Mouse (Mus musculus): ENCODE results near the gene Pgrmc1.

GRCm38 (mm10) chrX:36561650-36562049 is 36.4 kb upstream of the Pgrmc1 start:
- TF ChIP-seq POLR2A (IDR thresholded peaks at IDR 0.05; ENCODE audit: borderline replicate concordance, low read depth, low read length) (no peak), CTCF (IDR thresholded peaks at IDR 0.05; ENCODE audit: low read depth, low read length) (0 out of 2 replicates have a peak, but pooled peaks have one; percentile 42)
